Mouse (Mus musculus): ENCODE results near the gene Mylk.

DNA sequence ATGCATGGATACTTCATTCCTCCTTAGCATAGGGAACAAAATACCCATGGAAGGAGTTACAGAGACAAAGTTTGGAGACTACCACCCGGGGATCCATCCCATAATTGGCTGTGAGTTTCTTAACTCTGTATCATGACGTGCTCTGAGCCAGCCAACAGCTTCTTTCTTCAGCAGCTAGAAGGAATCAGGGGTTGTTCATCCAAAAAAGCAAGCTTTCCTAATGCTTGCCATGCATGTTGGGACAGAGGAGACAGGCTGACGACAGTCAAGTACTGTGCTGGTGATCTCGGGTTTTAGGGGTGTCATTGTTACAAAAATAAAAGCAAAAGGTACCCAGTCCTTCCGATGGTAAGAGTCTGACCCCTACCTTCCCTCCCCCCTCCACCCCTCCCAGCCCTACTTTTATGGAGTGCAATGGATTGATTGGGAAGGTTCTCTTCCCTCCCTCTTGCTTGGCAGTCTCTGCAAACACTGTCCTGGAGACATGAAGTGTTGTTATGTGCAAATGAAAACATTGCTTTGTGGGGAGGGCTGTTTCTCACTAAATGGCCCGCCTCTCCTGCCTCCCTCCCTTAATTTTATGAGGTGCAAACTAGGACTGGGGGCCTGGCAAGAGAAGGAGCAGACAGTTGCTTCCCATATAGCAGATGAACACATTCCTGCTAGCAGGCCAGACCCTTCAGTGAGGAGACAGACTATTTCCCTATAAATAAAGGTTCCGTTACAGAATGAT, 153.2 kb downstream of the Mylk start:
- TF ChIP-seq EP300 (IDR thresholded peaks at IDR 0.05; ENCODE audit: insufficient read depth, low read depth, low read length) (no peak), POLR2A (IDR thresholded peaks at IDR 0.05; ENCODE audit: insufficient read depth, low read depth, low read length) (no peak)
